Mouse (Mus musculus) heart, postnatal 0 days (tissue): ENCODE results near the gene Dennd4b. TPM values are rescaled to one million over a fixed set of nuclear protein-coding genes. Genes with fewer than 3 reads are reported as not detected.

Experiments
- ATAC-seq: fragments of 200-750 bp; cut with Nextera tagmentation; 2 replicates; pipeline ENCODE4 v1.8.0; 2017; ENCODE audit warnings: low read depth, moderate number of reproducible peaks, moderate library complexity; ENCODE audit not compliant: insufficient read depth
- DNase-seq: peaks from one replicate; pipeline ENCODE4 v3.0.0-alpha.2; 2016; ENCODE audit warnings: low spot score
- H3K27ac ChIP-seq: fragments of 300-500 bp; sonication (generic); 2 replicates; pipeline ENCODE4 v1.5.1; 2014; ENCODE audit warnings: low read depth, mild to moderate bottlenecking
- H3K27me3 ChIP-seq: fragments of 300-500 bp; sonication (generic); 2 replicates; pipeline ENCODE4 v1.6.1; 2014; ENCODE audit warnings: low read length, mixed read lengths; ENCODE audit not compliant: control insufficient read depth, insufficient read depth
- H3K36me3 ChIP-seq: fragments of 300-500 bp; sonication (generic); replicated peaks from 2 replicates; pipeline ENCODE4 v1.6.1; 2014; ENCODE audit warnings: low read length, mixed read lengths; ENCODE audit not compliant: control insufficient read depth, insufficient read depth
- H3K4me1 ChIP-seq: fragments of 300-500 bp; sonication (generic); 2 replicates; pipeline ENCODE4 v1.6.1; 2014; ENCODE audit warnings: antibody characterized with exemption; ENCODE audit not compliant: control insufficient read depth, insufficient read depth
- H3K4me2 ChIP-seq: fragments of 300-500 bp; sonication (generic); 2 replicates; pipeline ENCODE4 v1.6.1; 2014; ENCODE audit warnings: low read depth, mild to moderate bottlenecking, low read length, moderate library complexity
- H3K4me3 ChIP-seq: fragments of 300-500 bp; sonication (generic); 2 replicates; pipeline ENCODE4 v1.5.1; 2014; ENCODE audit warnings: low read depth, low read length
- H3K9ac ChIP-seq: fragments of 300-500 bp; sonication (generic); replicated peaks from 2 replicates; pipeline ENCODE4 v1.6.1; 2014; ENCODE audit warnings: low read depth, low read length, mixed read lengths
- H3K9me3 ChIP-seq: fragments of 300-500 bp; sonication (generic); replicated peaks from 2 replicates; pipeline ENCODE4 v1.6.1; 2016; ENCODE audit warnings: low read length; ENCODE audit not compliant: control insufficient read depth
- CTCF ChIP-seq: IDR thresholded peaks from 2 replicates; pipeline ENCODE4 v1.5.1; 2016; ENCODE audit warnings: antibody characterized with exemption, control low read depth, low read depth
- EP300 ChIP-seq: IDR thresholded peaks from 2 replicates; pipeline ENCODE4 v1.6.1; 2016; ENCODE audit warnings: antibody characterized with exemption, low read depth
- WGBS: fragments of 180-500 bp; shearing (Covaris S2); extraction: QIAGEN DNeasy Blood & Tissue Kit; methylation state at CpG from one replicate; pipeline ENCODE4 v1.1.7; 2014; 5-methylcytosine and 5-hydroxymethylcytosine counted together
- microRNA-seq: library from miRNA; unstranded; fragments of <30 nt; microRNA quantifications from one replicate; pipeline ENCODE4, GENCODE M21; 2016
- polyA plus RNA-seq: library from polyadenylated mRNA; unstranded; fragments of >200 nt; fragmentation: Nextera tagmentation; extraction: Ambion mirVana; gene quantifications from 2 replicates; pipeline ENCODE4 v1.2.1, GENCODE M21; 2015
- total RNA-seq: library from RNA; depleted of rRNA; stranded (reverse); fragments of >200 nt; gene quantifications from 2 replicates; pipeline ENCODE4 v1.2.3, GENCODE M21; 2014; ENCODE audit warnings: low replicate concordance; rRNA removed

Dennd4b gene
- total and polyA plus RNA-seq, 2 experiments from 2014 or later, result 4.6 to 32.6 TPM

GRCm38 (mm10) chr3:90314241-90314640 is 49.3 kb downstream of the Dennd4b start:
- DNase-seq (no peak), ATAC-seq (no peak)
- Histone ChIP-seq H3K27ac (no peak overlapping the region), H3K4me3 (no peak overlapping the region), H3K4me2 (no peak overlapping the region), H3K27me3 (no peaks in the 10 kb centered on the region), H3K9me3 (no peaks in the 10 kb centered on the region), H3K9ac (no peak overlapping the region), H3K36me3 (no peaks in the 10 kb centered on the region), H3K4me1 (peaks cover 4% of the 10 kb centered on the region; the same call in 1 of the 2 replicates)
- TF ChIP-seq CTCF (no peak), EP300 (no peak)

- Histone ChIP-seq H3K27ac (peak overlapping the region; percentile 38), H3K27me3 (no peaks in the 10 kb centered on the region), H3K4me2 (peak overlapping the region; percentile 22), H3K9me3 (no peaks in the 10 kb centered on the region), H3K4me3 (no peak overlapping the region), H3K36me3 (no peaks in the 10 kb centered on the region), H3K4me1 (peaks cover 20% of the 10 kb centered on the region), H3K9ac (peak overlapping the region; percentile 20; the same call in 1 of the 2 replicates)
- DNase-seq (no peak), ATAC-seq (no peak)
- 39% methylated on average over 6 of the region's 6 CpGs for WGBS
- TF ChIP-seq EP300 (no peak), CTCF (no peak)
Measured at GRCm38 (mm10) chr3:90322289-90322688, 57.3 kb downstream of the Dennd4b start.

- H3K27ac ChIP-seq, result peak overlapping the region; percentile 54
- ATAC-seq (peak; percentile 83), DNase-seq (peak; percentile 86)
- 6% methylated on average over 5 of the region's 5 CpGs for WGBS
- peak overlapping the region; percentile 22; the same call in 1 of the 2 replicates for H3K4me2 ChIP-seq
- H3K4me1 ChIP-seq, result peaks cover 20% of the 10 kb centered on the region
- no peaks in the 10 kb centered on the region for H3K27me3 ChIP-seq
- peak overlapping the region; percentile 8 for H3K4me3 ChIP-seq
- H3K9ac ChIP-seq, result 0 out of 2 replicates have a peak overlapping the region, but pooled peaks have one; percentile 4
- TF ChIP-seq EP300 (no peak), CTCF (no peak)
- no peaks in the 10 kb centered on the region for H3K9me3 ChIP-seq
- H3K36me3 ChIP-seq, result no peaks in the 10 kb centered on the region
Measured at GRCm38 (mm10) chr3:90323119-90323518, 58.1 kb downstream of the Dennd4b start.

Small RNAs within 50 kb of the gene (microRNA-seq; reads per million reads assigned to microRNA genes)
- gene Mir7012, result not detected

Other genes with a start within 250 kb of the Dennd4b start
- gene 4933434E20Rik, start 213.5 kb upstream of the Dennd4b start, total RNA-seq, result 111 and 183 TPM in 2 replicates
- gene 4933434E20Rik, start 213.5 kb upstream of the Dennd4b start, polyA plus RNA-seq, result 151 and 165 TPM in 2 replicates
- gene Ubap2l, start 212.6 kb upstream of the Dennd4b start, total RNA-seq, result 64.2 and 69.7 TPM in 2 replicates
- gene Ubap2l, start 212.6 kb upstream of the Dennd4b start, polyA plus RNA-seq, result 88.9 and 92.0 TPM in 2 replicates
- 88.0 and 99.5 TPM in 2 replicates for gene Tpm3, start 192.5 kb upstream of the Dennd4b start, total RNA-seq
- 139 and 145 TPM in 2 replicates for gene Tpm3, start 192.5 kb upstream of the Dennd4b start, polyA plus RNA-seq
- 0.04 and 0.27 TPM in 2 replicates for gene Nup210l, start 161.1 kb upstream of the Dennd4b start, total RNA-seq
- gene Nup210l, start 161.1 kb upstream of the Dennd4b start, polyA plus RNA-seq, result 0.04 TPM in 1 of 2 replicates, not detected in the other
- gene Rps27, start 51.5 kb upstream of the Dennd4b start, total RNA-seq, result 3,347 and 4,005 TPM in 2 replicates
- gene Rps27, start 51.5 kb upstream of the Dennd4b start, polyA plus RNA-seq, result 908 and 957 TPM in 2 replicates
- gene Rab13, start 51.5 kb upstream of the Dennd4b start, total RNA-seq, result 9.7 and 13.7 TPM in 2 replicates
- gene Rab13, start 51.5 kb upstream of the Dennd4b start, polyA plus RNA-seq, result 17.9 and 18.2 TPM in 2 replicates
- 78.5 and 87.2 TPM in 2 replicates for gene Jtb, start 33.6 kb upstream of the Dennd4b start, total RNA-seq
- gene Jtb, start 33.6 kb upstream of the Dennd4b start, polyA plus RNA-seq, result 116 TPM in 2 replicates
- 2.4 TPM in 1 of 2 replicates, not detected in the other for gene Creb3l4, start 21.7 kb upstream of the Dennd4b start, total RNA-seq
- gene Creb3l4, start 21.7 kb upstream of the Dennd4b start, polyA plus RNA-seq, result 1.2 TPM in 2 replicates
- gene Slc39a1, start 17.0 kb upstream of the Dennd4b start, total RNA-seq, result 157 and 158 TPM in 2 replicates
- gene Slc39a1, start 17.0 kb upstream of the Dennd4b start, polyA plus RNA-seq, result 93.3 and 95.5 TPM in 2 replicates
- 11.6 and 17.8 TPM in 2 replicates for gene Crtc2, start 11.0 kb upstream of the Dennd4b start, total RNA-seq
- 6.3 and 7.2 TPM in 2 replicates for gene Crtc2, start 11.0 kb upstream of the Dennd4b start, polyA plus RNA-seq
- gene Gatad2b, start 28.0 kb downstream of the Dennd4b start, total RNA-seq, result 14.1 and 25.3 TPM in 2 replicates
- 5.8 and 6.4 TPM in 2 replicates for gene Gatad2b, start 28.0 kb downstream of the Dennd4b start, polyA plus RNA-seq
- 3.3 and 6.2 TPM in 2 replicates for gene Slc27a3, start 124.8 kb downstream of the Dennd4b start, total RNA-seq
- 2.3 and 2.4 TPM in 2 replicates for gene Slc27a3, start 124.8 kb downstream of the Dennd4b start, polyA plus RNA-seq
- gene Ints3, start 168.4 kb downstream of the Dennd4b start, total RNA-seq, result 26.1 and 26.6 TPM in 2 replicates
- gene Ints3, start 168.4 kb downstream of the Dennd4b start, polyA plus RNA-seq, result 7.8 and 8.3 TPM in 2 replicates
- 26.4 and 30.9 TPM in 2 replicates for gene Npr1, start 200.7 kb downstream of the Dennd4b start, total RNA-seq
- 10.2 and 11.2 TPM in 2 replicates for gene Npr1, start 200.7 kb downstream of the Dennd4b start, polyA plus RNA-seq
- 46.8 and 53.5 TPM in 2 replicates for gene Ilf2, start 210.9 kb downstream of the Dennd4b start, total RNA-seq
- gene Ilf2, start 210.9 kb downstream of the Dennd4b start, polyA plus RNA-seq, result 60.2 and 60.8 TPM in 2 replicates
- gene Snapin, start 225.8 kb downstream of the Dennd4b start, total RNA-seq, result 44.3 and 59.2 TPM in 2 replicates
- gene Snapin, start 225.8 kb downstream of the Dennd4b start, polyA plus RNA-seq, result 85.5 and 90.5 TPM in 2 replicates
- 117 and 121 TPM in 2 replicates for gene Chtop, start 244.3 kb downstream of the Dennd4b start, total RNA-seq
- 79.0 and 85.1 TPM in 2 replicates for gene Chtop, start 244.3 kb downstream of the Dennd4b start, polyA plus RNA-seq
- 221 and 462 TPM in 2 replicates for gene S100a1, start 249.2 kb downstream of the Dennd4b start, total RNA-seq
- 721 and 746 TPM in 2 replicates for gene S100a1, start 249.2 kb downstream of the Dennd4b start, polyA plus RNA-seq
- gene S100a13, start 249.2 kb downstream of the Dennd4b start, total RNA-seq, result 45.9 and 86.2 TPM in 2 replicates
- 144 and 146 TPM in 2 replicates for gene S100a13, start 249.2 kb downstream of the Dennd4b start, polyA plus RNA-seq